Mouse (Mus musculus) CH12.LX (cell line): ENCODE data around the gene Arid5b. TPM values are rescaled to one million over a fixed set of nuclear protein-coding genes. Genes with fewer than 3 reads are reported as not detected.

Source experiments
- DNase-seq: peaks from one replicate; pipeline ENCODE4 v3.0.0-alpha.2; 2013; ENCODE audit errors: extremely low read depth
- H3K27ac ChIP-seq: 2 replicates; pipeline ENCODE4 v1.5.1; 2012; ENCODE audit warnings: low read depth, mild to moderate bottlenecking, control low read depth, moderate library complexity; ENCODE audit not compliant: insufficient read depth
- H3K27me3 ChIP-seq: replicated peaks from 2 replicates; pipeline ENCODE3; 2012; ENCODE audit warnings: inconsistent platforms
- H3K36me3 ChIP-seq, 2 experiments: replicated peaks in 1 of 2; 2 replicates each; pipeline versions ENCODE3 to v1.6.1; 2012; ENCODE audit warnings: inconsistent platforms in 1 of 2, low read length in 1 of 2, mild to moderate bottlenecking in 1 of 2, mixed read lengths in 1 of 2, moderate library complexity in 1 of 2; ENCODE audit not compliant: control insufficient read depth in 1 of 2, insufficient read depth in 1 of 2
- H3K4me1 ChIP-seq, 2 experiments: 2 replicates each; pipeline ENCODE4 v1.6.1; 2012; ENCODE audit warnings: inconsistent platforms in 1 of 2, moderate library complexity in 1 of 2; ENCODE audit not compliant: insufficient read depth in 2 of 2, control insufficient read depth in 1 of 2
- H3K4me2 ChIP-seq: 2 replicates; pipeline ENCODE4 v1.6.1; 2012; ENCODE audit warnings: low read depth, mild to moderate bottlenecking, control low read depth; ENCODE audit not compliant: poor library complexity, insufficient read depth, severe bottlenecking
- H3K4me3 ChIP-seq, 3 experiments: fragments of 150-350 bp in 1 of 3; sonication (generic) in 1 of 3; replicated peaks in 1 of 3; 2 replicates each; pipeline versions ENCODE3 to v1.5.1; 2011 to 2012; ENCODE audit warnings: low read depth in 2 of 3, low read length in 2 of 3, mild to moderate bottlenecking in 2 of 3, moderate library complexity in 2 of 3, control low read depth in 1 of 3, improper control_type of control experiment in 1 of 3, inconsistent platforms in 1 of 3, mixed read lengths in 1 of 3; ENCODE audit not compliant: poor library complexity in 1 of 3
- H3K79me2 ChIP-seq: replicated peaks from 2 replicates; pipeline ENCODE4 v1.6.1; 2012; ENCODE audit warnings: mild to moderate bottlenecking, moderate library complexity; ENCODE audit not compliant: control insufficient read depth, poor library complexity, insufficient read depth, severe bottlenecking; ENCODE audit errors: extremely low read depth
- H3K9ac ChIP-seq: 2 replicates; pipeline ENCODE4 v1.6.1; 2012; ENCODE audit warnings: low read depth, mild to moderate bottlenecking, control low read depth, moderate library complexity; ENCODE audit not compliant: insufficient read depth
- H3K9me3 ChIP-seq: replicated peaks from 2 replicates; pipeline ENCODE3; 2012; ENCODE audit warnings: low read length, inconsistent platforms, mixed read lengths
- CHD1 ChIP-seq: IDR thresholded peaks from 2 replicates; pipeline ENCODE4 v1.6.1; 2012; ENCODE audit warnings: low read depth, low read length, improper control_type of control experiment, inconsistent platforms
- CHD2 ChIP-seq: IDR thresholded peaks from 2 replicates; pipeline ENCODE4 v1.6.1; 2011; ENCODE audit warnings: low read length, improper control_type of control experiment
- CTCF ChIP-seq, 2 experiments: IDR thresholded peaks in 1 of 2; conservative IDR thresholded peaks in 1 of 2; 2 replicates each; pipeline ENCODE4 v1.5.1; 2011 to 2012; ENCODE audit warnings: low read depth in 2 of 2, low read length in 2 of 2, improper control_type of control experiment in 1 of 2, inconsistent platforms in 1 of 2, mild to moderate bottlenecking in 1 of 2, moderate library complexity in 1 of 2
- ELF1 ChIP-seq: IDR thresholded peaks from 2 replicates; pipeline ENCODE4 v1.6.1; 2014; ENCODE audit warnings: low read depth, mild to moderate bottlenecking, inconsistent platforms, low read length, improper control_type of control experiment
- ETS1 ChIP-seq: conservative IDR thresholded peaks from 2 replicates; pipeline ENCODE4 v1.6.1; 2012; ENCODE audit warnings: low read depth, mild to moderate bottlenecking, inconsistent platforms, low read length, improper control_type of control experiment, moderate library complexity
- GABPA ChIP-seq: IDR thresholded peaks from 2 replicates; pipeline ENCODE4 v1.6.1; 2012; ENCODE audit warnings: low read depth, low read length, improper control_type of control experiment, inconsistent platforms; ENCODE audit not compliant: insufficient replicate concordance
- HCFC1 ChIP-seq: IDR thresholded peaks from 2 replicates; pipeline ENCODE4 v1.6.1; 2012; ENCODE audit warnings: low read depth, mild to moderate bottlenecking, inconsistent platforms, low read length, improper control_type of control experiment
- KAT2A ChIP-seq: IDR thresholded peaks from 2 replicates; pipeline ENCODE4 v1.6.1; 2012; ENCODE audit warnings: low read length, improper control_type of control experiment, inconsistent platforms; ENCODE audit not compliant: insufficient replicate concordance
- MAX ChIP-seq: IDR thresholded peaks from 2 replicates; pipeline ENCODE4 v1.6.1; 2011; ENCODE audit warnings: low read length, improper control_type of control experiment
- MEF2A ChIP-seq: IDR thresholded peaks from 2 replicates; pipeline ENCODE4 v1.6.1; 2014; ENCODE audit warnings: low read depth, mild to moderate bottlenecking, inconsistent platforms, low read length, improper control_type of control experiment, borderline replicate concordance
- POLR2A ChIP-seq: IDR thresholded peaks from 2 replicates; pipeline ENCODE4 v1.6.1; 2011; ENCODE audit warnings: low read depth, mild to moderate bottlenecking, improper control_type of control experiment, low read length
- SIN3A ChIP-seq: IDR thresholded peaks from 2 replicates; pipeline ENCODE4 v1.6.1; 2012; ENCODE audit warnings: low read length, improper control_type of control experiment, inconsistent platforms
- SMC3 ChIP-seq: IDR thresholded peaks from 2 replicates; pipeline ENCODE4 v1.6.1; 2011; ENCODE audit warnings: low read depth, low read length, improper control_type of control experiment
- ZC3H11A ChIP-seq: IDR thresholded peaks from 2 replicates; pipeline ENCODE4 v1.6.1; 2012; ENCODE audit warnings: low read depth, mild to moderate bottlenecking, inconsistent platforms, low read length, improper control_type of control experiment
- dilution Hi-C: fragments of 300-500 bp; cut with MboI; formaldehyde crosslinking; loops from 2 replicates; pipeline ENCODE4 v1.14.3; 2020; ENCODE audit warnings: low sequenced_read_pairs; ENCODE audit not compliant: extremely low pct_unique_long_range_greater_than_20kb, extremely low pct_ligation_motif_present
- in situ Hi-C: fragments of 300-500 bp; cut with MboI; formaldehyde crosslinking; loops from 3 replicates; pipeline ENCODE4 v1.14.3; 2019; ENCODE audit warnings: low sequenced_read_pairs, low pct_ligation_motif_present, low pct_unique_long_range_greater_than_20kb, mixed read lengths
- polyA plus RNA-seq: library from polyadenylated mRNA; unstranded; fragments of >175 nt; gene quantifications from 2 replicates; pipeline ENCODE4 v1.2.1, GENCODE M21; 2012; ENCODE audit warnings: low read depth; ENCODE audit not compliant: insufficient read length
- total RNA-seq, 2 experiments: library from RNA; depleted of rRNA; stranded (reverse); fragments of 300-350 nt in 1 of 2; fragments of >200 nt in 1 of 2; gene quantifications; 2 replicates each; pipeline ENCODE4 v1.2.3; 2012 to 2014

Arid5b gene
- total and polyA plus RNA-seq, 3 experiments, result 1.1 to 2.6 (median 1.8) TPM

- Histone ChIP-seq H3K9ac (no peak overlapping the region), H3K9me3 (no peaks in the 10 kb centered on the region), H3K4me3 (no peak overlapping the region), H3K36me3 (peaks cover 0 to 6% of the 10 kb centered on the region in 2 experiments), H3K27me3 (no peaks in the 10 kb centered on the region), H3K4me1 (peaks cover 2 to 31% of the 10 kb centered on the region in 2 experiments; a peak in 3 of 4 replicates), H3K4me2 (no peak overlapping the region), H3K79me2 (no peaks in the 10 kb centered on the region), H3K27ac (no peak overlapping the region)
- DNase-seq, result no peak
- dilution Hi-C loops (no loop called here), in situ Hi-C loops (loop anchor here (5.0 to 10.0 kb wide), 2 partner anchors 148 to 281 kb away; no protein-coding TSS in a partner anchor)
- TF ChIP-seq MEF2A, result no peak
Observed at GRCm38 (mm10) chr10:68145286-68145950, 133.1 kb downstream of the Arid5b start.

DNA sequence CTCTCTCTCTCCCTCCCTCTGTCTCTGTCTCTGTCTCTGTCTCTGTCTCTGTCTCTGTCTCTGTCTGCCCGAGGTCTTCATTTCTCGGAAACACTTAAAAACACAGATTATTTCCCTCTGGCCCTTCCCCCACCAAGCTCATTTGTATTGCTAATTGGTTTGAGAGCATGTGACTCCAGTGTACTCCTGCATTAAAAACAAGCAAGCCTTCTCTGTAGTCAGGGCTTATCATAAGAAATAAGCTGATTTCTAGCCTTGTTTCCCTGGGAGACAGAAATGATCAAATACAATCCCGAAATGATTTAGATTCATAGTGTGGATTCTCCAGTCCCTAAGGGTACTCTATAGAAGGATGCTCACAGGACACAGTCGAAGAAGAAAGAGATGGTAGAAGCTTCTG is 136.0 kb downstream of the Arid5b start:
- DNase-seq, result no peak
- no peaks in the 10 kb centered on the region for H3K27me3 ChIP-seq
- H3K79me2 ChIP-seq, result no peaks in the 10 kb centered on the region
- H3K27ac ChIP-seq, result no peak overlapping the region
- H3K36me3 ChIP-seq, result peaks cover 0 to 16% of the 10 kb centered on the region in 2 experiments
- no peak overlapping the region for H3K4me3 ChIP-seq
- dilution Hi-C loops, result no loop called here
- in situ Hi-C loops, result loop anchor here (10.0 kb wide), 1 partner anchor 278 kb away; no protein-coding TSS in a partner anchor
- no peak overlapping the region for H3K9ac ChIP-seq
- TF ChIP-seq CTCF (conservative IDR thresholded peaks at IDR 0.05 in 1 of 2, IDR thresholded peaks at IDR 0.05 in 1 of 2; ENCODE audit: low read depth in 2 of 2, low read length in 2 of 2) (no peak), GABPA (no peak), KAT2A (no peak), MAX (no peak), MEF2A (no peak), POLR2A (no peak), ELF1 (no peak), HCFC1 (no peak), ETS1 (no peak), SMC3 (no peak), CHD2 (no peak), SIN3A (no peak), CHD1 (no peak), ZC3H11A (no peak)
- H3K4me2 ChIP-seq, result no peak overlapping the region
- peaks cover 5 to 36% of the 10 kb centered on the region in 2 experiments; a peak in 3 of 4 replicates for H3K4me1 ChIP-seq
- H3K9me3 ChIP-seq, result no peaks in the 10 kb centered on the region
